Mouse (Mus musculus) testis, adult 2 months (tissue): ENCODE data around the gene Ddah2.

Experiments used
- CTCF ChIP-seq: fragments of 200-500 bp; IDR thresholded peaks from 2 replicates; pipeline ENCODE4 v1.5.1; 2012; ENCODE audit warnings: low read depth, mild to moderate bottlenecking, inconsistent platforms, low read length, moderate library complexity; ENCODE audit not compliant: control insufficient read depth, insufficient read depth, insufficient replicate concordance
- POLR2A ChIP-seq: fragments of 200-500 bp; IDR thresholded peaks from 2 replicates; pipeline ENCODE4 v1.6.1; 2012; ENCODE audit warnings: low read depth, mild to moderate bottlenecking, inconsistent platforms, low read length, moderate library complexity; ENCODE audit not compliant: control insufficient read depth

- TF ChIP-seq CTCF = no peak
- TF ChIP-seq POLR2A = no peak
Observed at GRCm38 (mm10) chr17:35012430-35012829, 46.4 kb upstream of the Ddah2 start.
